Mouse (Mus musculus): ENCODE measurements around the gene Wasf2. TPM values are rescaled to one million over a fixed set of nuclear protein-coding genes. Genes with fewer than 3 reads are reported as not detected.
A peak's percentile ranks its signal among the peaks of the same experiment; 100 is the strongest.

Wasf2 gene
- polyA plus RNA-seq, 1 experiment from 2014 or later = 144 TPM

DNA sequence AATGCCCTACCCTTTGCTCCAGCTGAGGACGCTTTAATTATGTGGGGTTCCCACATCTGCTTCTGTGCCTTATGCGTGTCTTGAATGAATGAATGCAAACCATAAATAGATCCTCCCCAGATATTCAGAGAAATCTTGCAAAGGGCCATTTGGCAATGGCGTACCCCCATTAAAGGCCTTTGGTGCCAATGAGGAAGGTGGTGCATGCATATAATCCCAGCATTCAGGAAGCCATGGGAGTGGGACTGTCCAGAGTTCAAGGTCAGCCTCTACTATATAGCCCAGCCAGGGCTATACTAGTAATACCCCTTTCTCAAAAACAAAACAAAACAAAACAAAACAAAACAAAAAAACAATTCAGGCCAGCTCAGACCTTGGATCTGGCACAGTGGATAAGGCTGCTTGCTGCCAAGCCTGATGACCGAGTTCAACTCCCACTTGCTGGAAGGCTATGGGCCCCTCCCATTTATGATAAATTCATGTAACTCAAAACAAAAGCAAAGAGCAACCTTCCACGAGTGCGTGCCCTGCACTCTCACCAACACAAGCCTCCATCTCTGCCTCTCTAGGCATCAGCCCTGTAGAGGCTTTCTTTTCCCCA is 11.4 kb upstream of the Wasf2 start:
- H3K4me1 ChIP-seq (replicated peaks; ENCODE audit: control insufficient read depth, insufficient read depth, low read length) = peaks cover 39% of the 10 kb centered on the region

DNA sequence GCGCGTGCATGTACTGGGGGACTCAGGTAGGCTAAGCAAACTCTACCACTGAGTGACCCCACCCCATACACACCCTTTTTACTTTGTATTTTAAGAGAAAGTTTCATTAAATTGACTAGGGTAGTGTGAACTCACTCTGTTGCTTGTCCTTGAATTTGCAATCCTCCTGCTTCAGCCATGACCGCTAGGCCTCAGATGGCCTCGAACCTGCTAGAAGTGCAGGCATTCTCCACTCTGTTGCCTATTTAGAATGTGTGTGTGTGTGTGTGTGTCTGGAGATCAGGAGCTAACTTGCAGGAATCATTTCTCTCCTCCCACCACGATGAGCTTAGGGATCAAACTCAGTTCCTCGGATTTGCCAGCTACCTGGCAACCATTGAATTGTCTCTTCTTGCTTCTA is 10.7 kb upstream of the Wasf2 start:
- H3K4me1 ChIP-seq (replicated peaks; ENCODE audit: control insufficient read depth, insufficient read depth, low read length) = peaks cover 39% of the 10 kb centered on the region
- H3K9ac ChIP-seq (ENCODE audit: low read length) = no peak overlapping the region
- no peak overlapping the region for H3K4me3 ChIP-seq (ENCODE audit: low read length)
- H3K36me3 ChIP-seq (ENCODE audit: control insufficient read depth, insufficient read depth, low read length) = no peaks in the 10 kb centered on the region
- peaks cover 5% of the 10 kb centered on the region for H3K9me3 ChIP-seq (ENCODE audit: control insufficient read depth, low read length)
- WGBS = 83% methylated on average over 6 of the region's 6 CpGs
- ATAC-seq (ENCODE audit: low read depth) = no peak
- H3K4me2 ChIP-seq (ENCODE audit: low read depth, low read length) = no peak overlapping the region
- H3K27ac ChIP-seq (ENCODE audit: low read length) = no peak overlapping the region
- H3K27me3 ChIP-seq (ENCODE audit: control insufficient read depth, insufficient read depth, low read depth, low read length) = no peaks in the 10 kb centered on the region

More for the DNA sequence above, 11.4 kb upstream of the Wasf2 start:
- 71% methylated on average over 6 of the region's 6 CpGs for WGBS
- H3K9ac ChIP-seq (ENCODE audit: low read length) = no peak overlapping the region
- H3K4me3 ChIP-seq (ENCODE audit: low read length) = no peak overlapping the region
- no peaks in the 10 kb centered on the region for H3K27me3 ChIP-seq (ENCODE audit: control insufficient read depth, insufficient read depth, low read depth, low read length)
- no peaks in the 10 kb centered on the region for H3K36me3 ChIP-seq (ENCODE audit: control insufficient read depth, insufficient read depth, low read length)
- ATAC-seq (ENCODE audit: low read depth) = no peak
- no peak overlapping the region for H3K4me2 ChIP-seq (ENCODE audit: low read depth, low read length)
- no peaks in the 10 kb centered on the region for H3K9me3 ChIP-seq (ENCODE audit: control insufficient read depth, low read length)
- peak overlapping the region; percentile 52 for H3K27ac ChIP-seq (ENCODE audit: low read length)

DNA sequence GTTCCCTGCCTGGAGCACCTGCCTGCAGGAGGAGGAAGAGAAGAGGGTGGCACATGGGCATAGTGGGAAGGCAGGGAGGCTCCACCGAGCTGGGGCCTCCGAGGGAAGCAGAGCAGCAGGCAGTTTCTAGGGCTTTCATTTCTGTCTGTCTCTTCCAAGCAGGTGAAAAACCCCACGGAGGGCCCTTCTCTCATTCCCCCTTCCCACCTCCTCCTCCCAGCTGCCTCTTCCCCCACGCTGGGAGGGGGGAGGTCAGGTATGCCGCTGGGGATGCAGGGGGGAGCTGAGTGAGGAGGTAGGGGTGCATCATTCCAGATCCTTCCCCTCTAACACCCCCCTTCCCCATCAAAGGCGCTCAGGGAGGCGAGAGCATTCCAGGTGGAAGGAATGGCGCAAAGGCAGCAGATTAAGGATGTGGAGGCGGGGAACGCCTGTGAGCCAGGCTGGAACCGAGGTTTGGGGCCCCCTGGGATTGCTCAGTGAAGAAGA is 9.4 kb upstream of the Wasf2 start:
- H3K9ac ChIP-seq (ENCODE audit: low read length) = peak overlapping the region; percentile 32
- no peaks in the 10 kb centered on the region for H3K27me3 ChIP-seq (ENCODE audit: control insufficient read depth, insufficient read depth, low read depth, low read length)
- no peaks in the 10 kb centered on the region for H3K36me3 ChIP-seq (ENCODE audit: control insufficient read depth, insufficient read depth, low read length)
- no peak overlapping the region for H3K4me3 ChIP-seq (ENCODE audit: low read length)
- peaks cover 39% of the 10 kb centered on the region for H3K4me1 ChIP-seq (replicated peaks; ENCODE audit: control insufficient read depth, insufficient read depth, low read length)
- 13% methylated on average over 10 of the region's 11 CpGs for WGBS
- H3K4me2 ChIP-seq (ENCODE audit: low read depth, low read length) = 0 out of 2 replicates have a peak overlapping the region, but pooled peaks have one; percentile 29
- H3K9me3 ChIP-seq (ENCODE audit: control insufficient read depth, low read length) = peaks cover 5% of the 10 kb centered on the region
- ATAC-seq (ENCODE audit: low read depth) = no peak
- peak overlapping the region; percentile 27; the same call in 1 of the 2 replicates for H3K27ac ChIP-seq (ENCODE audit: low read length)

DNA sequence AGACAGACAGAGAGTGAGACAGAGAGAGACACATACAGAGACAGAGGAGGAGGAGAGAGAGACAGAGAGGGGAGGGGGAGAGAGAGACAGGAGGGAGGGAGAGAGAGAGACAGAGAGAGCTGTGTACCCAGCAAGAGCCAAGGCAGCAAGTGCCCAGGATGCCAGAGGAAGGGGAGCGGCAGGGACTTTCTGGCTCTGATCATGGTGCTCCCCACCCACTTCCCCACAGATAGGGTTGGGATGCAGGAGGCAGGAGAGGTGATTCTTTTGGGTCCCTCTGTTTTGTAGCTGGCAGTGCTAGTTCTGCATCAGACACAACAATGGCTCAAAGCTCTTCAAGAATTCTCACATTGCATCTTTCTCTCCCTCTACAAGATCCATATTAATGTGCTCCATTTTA is 8.9 kb upstream of the Wasf2 start:
- H3K36me3 ChIP-seq (ENCODE audit: control insufficient read depth, insufficient read depth, low read length) = no peaks in the 10 kb centered on the region
- ATAC-seq (ENCODE audit: low read depth) = no peak
- H3K4me1 ChIP-seq (replicated peaks; ENCODE audit: control insufficient read depth, insufficient read depth, low read length) = peaks cover 34% of the 10 kb centered on the region
- peaks cover 5% of the 10 kb centered on the region for H3K9me3 ChIP-seq (ENCODE audit: control insufficient read depth, low read length)
- H3K27ac ChIP-seq (ENCODE audit: low read length) = no peak overlapping the region
- no peak overlapping the region for H3K4me3 ChIP-seq (ENCODE audit: low read length)
- 40% methylated on average over 1 of the region's 1 CpGs for WGBS
- H3K9ac ChIP-seq (ENCODE audit: low read length) = no peak overlapping the region
- no peaks in the 10 kb centered on the region for H3K27me3 ChIP-seq (ENCODE audit: control insufficient read depth, insufficient read depth, low read depth, low read length)
- H3K4me2 ChIP-seq (ENCODE audit: low read depth, low read length) = no peak overlapping the region

DNA sequence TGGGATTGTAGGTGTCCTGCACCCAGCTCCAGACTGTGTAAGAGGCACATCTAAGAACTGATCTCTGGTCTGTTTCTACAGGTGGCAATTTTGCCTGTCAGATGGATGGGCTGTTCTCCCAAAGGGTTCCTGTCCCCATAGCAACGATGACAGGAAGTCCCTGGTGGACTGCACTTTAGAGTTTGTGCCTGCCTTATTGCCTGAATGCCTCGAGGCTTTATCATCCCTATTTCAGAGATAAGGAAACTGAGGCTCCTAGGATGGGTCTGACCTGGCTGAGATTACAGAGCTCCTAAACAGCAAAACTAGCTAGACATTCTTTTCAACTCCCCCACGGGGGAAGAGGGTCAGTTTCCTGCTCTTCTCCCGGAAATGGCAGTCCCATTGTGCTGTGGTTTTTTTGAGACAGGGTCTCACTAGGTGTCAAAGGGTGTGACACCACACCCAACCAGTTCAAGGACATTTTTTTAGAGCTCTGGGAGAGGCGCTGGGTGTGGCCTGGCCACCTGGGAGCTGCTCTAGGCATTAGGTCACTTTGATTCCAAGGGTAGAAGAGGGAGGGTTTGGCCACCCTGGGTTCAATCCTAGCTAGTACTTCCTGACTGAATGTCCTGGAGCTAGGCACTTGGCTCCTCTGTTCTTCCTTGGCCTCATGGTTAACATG is 8.2 kb upstream of the Wasf2 start:
- Histone ChIP-seq H3K4me3 (ENCODE audit: low read length) (no peak overlapping the region), H3K4me2 (ENCODE audit: low read depth, low read length) (no peak overlapping the region), H3K9ac (ENCODE audit: low read length) (peak overlapping the region; percentile 13; the same call in 1 of the 2 replicates), H3K27me3 (ENCODE audit: control insufficient read depth, insufficient read depth, low read depth, low read length) (no peaks in the 10 kb centered on the region), H3K9me3 (ENCODE audit: control insufficient read depth, low read length) (peaks cover 5% of the 10 kb centered on the region), H3K36me3 (ENCODE audit: control insufficient read depth, insufficient read depth, low read length) (no peaks in the 10 kb centered on the region), H3K4me1 (replicated peaks; ENCODE audit: control insufficient read depth, insufficient read depth, low read length) (peaks cover 27% of the 10 kb centered on the region), H3K27ac (ENCODE audit: low read length) (peak overlapping the region; percentile 67)
- no peak for ATAC-seq (ENCODE audit: low read depth)
- WGBS = 25% methylated on average over 5 of the region's 5 CpGs

DNA sequence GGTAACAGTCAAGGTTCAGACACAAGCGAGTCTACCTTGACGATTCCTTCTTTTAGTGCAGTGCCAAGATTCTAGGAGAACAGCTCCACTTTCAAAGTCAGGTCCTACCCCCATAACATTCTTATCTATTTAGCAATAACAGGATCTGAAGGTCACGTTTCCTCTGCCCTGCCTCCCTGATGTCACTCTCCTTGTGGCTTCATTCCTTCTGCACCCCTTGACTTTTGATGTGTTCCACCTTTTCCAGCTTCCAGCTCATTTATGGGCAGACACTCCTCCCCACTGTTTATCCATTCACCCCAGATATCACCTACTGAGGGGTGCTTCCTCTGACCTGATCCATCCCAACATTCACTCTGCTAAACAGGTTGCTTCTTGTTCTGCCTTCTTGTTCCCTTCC is 3.2 kb upstream of the Wasf2 start:
- no peak overlapping the region for H3K27ac ChIP-seq (ENCODE audit: low read length)
- WGBS = 49% methylated on average over 3 of the region's 3 CpGs
- ATAC-seq (ENCODE audit: low read depth) = no peak

DNA sequence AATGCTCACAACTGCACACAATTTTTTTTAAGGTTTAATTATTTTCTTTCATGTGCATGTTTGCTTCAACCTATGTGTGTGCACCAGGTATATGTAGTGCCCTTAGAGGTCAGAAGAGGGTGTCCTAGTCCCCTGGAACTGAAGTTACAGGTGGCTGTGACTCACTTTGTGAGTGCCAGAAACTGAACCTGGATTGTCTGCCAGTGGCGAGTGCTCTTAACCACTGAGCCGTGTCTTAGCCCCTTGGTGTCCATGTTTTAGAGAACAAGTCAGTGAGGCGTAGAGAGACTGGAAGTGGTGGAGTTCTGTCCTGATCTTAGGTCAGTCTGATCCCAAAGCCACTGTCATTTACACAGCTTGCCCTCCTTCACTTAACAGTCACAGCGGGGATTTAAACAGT is 2.4 kb upstream of the Wasf2 start:
- no peak overlapping the region for H3K27ac ChIP-seq (ENCODE audit: low read length)
- no peak for ATAC-seq (ENCODE audit: low read depth)
- peaks cover 9% of the 10 kb centered on the region for H3K4me1 ChIP-seq (replicated peaks; ENCODE audit: control insufficient read depth, insufficient read depth, low read length)
- H3K36me3 ChIP-seq (ENCODE audit: control insufficient read depth, insufficient read depth, low read length) = no peaks in the 10 kb centered on the region
- 89% methylated on average over 4 of the region's 4 CpGs for WGBS
- no peak overlapping the region for H3K4me2 ChIP-seq (ENCODE audit: low read depth, low read length)
- peaks cover 5% of the 10 kb centered on the region for H3K9me3 ChIP-seq (ENCODE audit: control insufficient read depth, low read length)
- H3K27me3 ChIP-seq (ENCODE audit: control insufficient read depth, insufficient read depth, low read depth, low read length) = no peaks in the 10 kb centered on the region
- H3K9ac ChIP-seq (ENCODE audit: low read length) = no peak overlapping the region
- H3K4me3 ChIP-seq (ENCODE audit: low read length) = no peak overlapping the region

More for the DNA sequence above, 3.2 kb upstream of the Wasf2 start:
- H3K4me2 ChIP-seq (ENCODE audit: low read depth, low read length) = no peak overlapping the region
- H3K4me1 ChIP-seq (replicated peaks; ENCODE audit: control insufficient read depth, insufficient read depth, low read length) = peaks cover 9% of the 10 kb centered on the region
- no peaks in the 10 kb centered on the region for H3K36me3 ChIP-seq (ENCODE audit: control insufficient read depth, insufficient read depth, low read length)
- no peaks in the 10 kb centered on the region for H3K27me3 ChIP-seq (ENCODE audit: control insufficient read depth, insufficient read depth, low read depth, low read length)
- H3K4me3 ChIP-seq (ENCODE audit: low read length) = no peak overlapping the region
- peaks cover 5% of the 10 kb centered on the region for H3K9me3 ChIP-seq (ENCODE audit: control insufficient read depth, low read length)
- no peak overlapping the region for H3K9ac ChIP-seq (ENCODE audit: low read length)

DNA sequence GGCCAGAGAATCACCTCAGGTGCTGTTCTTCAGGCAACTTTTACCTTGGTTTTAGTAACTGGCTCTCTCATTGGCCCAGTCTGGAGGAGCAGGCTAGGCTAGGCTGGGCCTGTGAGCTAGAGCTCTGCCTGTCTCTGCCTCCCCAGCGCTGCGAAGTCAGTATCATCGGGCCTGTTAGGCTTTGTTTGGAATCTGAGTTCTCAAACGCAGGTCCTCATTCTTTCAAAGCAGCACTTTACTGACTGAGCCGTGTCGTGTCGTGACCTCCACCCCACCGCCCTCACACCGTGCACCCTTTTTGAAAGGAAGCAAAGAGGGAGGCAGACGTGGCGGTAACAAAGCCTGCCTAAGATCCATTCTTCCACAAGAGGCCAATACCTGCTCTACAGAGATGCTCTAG is 914 bp upstream of the Wasf2 start:
- peak overlapping the region; percentile 65 for H3K9ac ChIP-seq (ENCODE audit: low read length)
- peaks cover 11% of the 10 kb centered on the region for H3K4me1 ChIP-seq (replicated peaks; ENCODE audit: control insufficient read depth, insufficient read depth, low read length)
- no peaks in the 10 kb centered on the region for H3K36me3 ChIP-seq (ENCODE audit: control insufficient read depth, insufficient read depth, low read length)
- H3K4me3 ChIP-seq (ENCODE audit: low read length) = peak overlapping the region; percentile 80
- H3K27ac ChIP-seq (ENCODE audit: low read length) = peak overlapping the region; percentile 78
- no peak for ATAC-seq (ENCODE audit: low read depth)
- H3K27me3 ChIP-seq (ENCODE audit: control insufficient read depth, insufficient read depth, low read depth, low read length) = no peaks in the 10 kb centered on the region
- H3K9me3 ChIP-seq (ENCODE audit: control insufficient read depth, low read length) = peaks cover under 1% of the 10 kb centered on the region; the same call in 1 of the 2 replicates
- peak overlapping the region; percentile 59 for H3K4me2 ChIP-seq (ENCODE audit: low read depth, low read length)
- 33% methylated on average over 11 of the region's 11 CpGs for WGBS

DNA sequence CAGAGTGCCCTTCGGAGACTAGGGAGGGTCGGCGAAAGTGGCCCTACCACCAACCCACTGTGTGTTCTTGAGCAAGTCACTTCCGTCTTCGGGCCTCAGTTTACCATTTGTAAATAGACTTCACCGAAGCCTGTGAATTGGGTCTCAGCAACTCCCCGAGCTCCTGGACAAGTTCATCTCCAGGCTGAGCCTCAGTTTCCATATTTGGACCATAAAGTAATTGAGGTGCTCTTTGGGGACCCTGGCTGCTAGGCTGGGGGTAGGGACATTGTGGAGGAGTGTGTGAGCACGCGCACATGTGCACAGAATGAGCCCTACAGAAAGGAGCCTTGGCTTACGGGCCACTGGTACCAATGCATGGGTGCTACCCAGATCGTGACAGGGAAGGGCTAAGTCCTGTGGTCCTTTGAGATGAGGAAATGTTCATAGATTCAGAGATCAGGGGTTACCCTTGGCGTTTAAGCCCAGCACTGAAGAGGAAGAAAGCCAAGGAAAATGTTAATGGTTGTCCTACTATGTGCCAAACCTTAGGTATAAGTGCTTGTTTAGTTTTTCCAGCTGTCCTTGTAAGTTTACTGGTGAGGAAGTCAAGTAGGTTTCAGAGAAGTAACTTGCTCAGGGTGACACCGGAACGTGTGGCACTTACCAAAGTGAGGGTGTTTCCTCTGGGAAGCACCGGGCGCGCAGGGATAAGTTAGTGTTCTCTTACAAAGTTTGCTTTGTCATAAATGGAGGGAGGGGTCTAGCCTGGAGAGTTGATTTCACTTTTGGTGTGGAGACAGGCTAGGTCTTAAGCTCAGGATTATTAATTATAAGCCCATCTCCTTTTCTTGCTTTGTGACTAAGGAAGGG is 811 bp downstream of the Wasf2 start:
- WGBS = under 1% methylated on average over 17 of the region's 17 CpGs
- Histone ChIP-seq H3K4me3 (ENCODE audit: low read length) (peak overlapping the region; percentile 80), H3K27me3 (ENCODE audit: control insufficient read depth, insufficient read depth, low read depth, low read length) (no peaks in the 10 kb centered on the region), H3K36me3 (ENCODE audit: control insufficient read depth, insufficient read depth, low read length) (peaks cover 5% of the 10 kb centered on the region), H3K4me1 (replicated peaks; ENCODE audit: control insufficient read depth, insufficient read depth, low read length) (peaks cover 11% of the 10 kb centered on the region), H3K9ac (ENCODE audit: low read length) (peak overlapping the region; percentile 98), H3K27ac (ENCODE audit: low read length) (peak overlapping the region; percentile 95), H3K4me2 (ENCODE audit: low read depth, low read length) (peak overlapping the region; percentile 72), H3K9me3 (ENCODE audit: control insufficient read depth, low read length) (no peaks in the 10 kb centered on the region)
- peak; percentile 31; the same call in 1 of the 2 replicates for ATAC-seq (ENCODE audit: low read depth)
